9 mouse cellular contexts compared by ENCODE assay signal in genomic region chr7:31002650-31003049, GRCm38 (mm10). TPM values are rescaled to one million over a fixed set of nuclear protein-coding genes. Genes with fewer than 3 reads are reported as not detected.
DNase-seq lines count a peak whose midpoint lies in the region; ATAC-seq and TF ChIP-seq lines count a peak whose summit lies in the region.
"Had no signal": no experiment of that assay in that cellular context is flagged by ENCODE, and none has a peak within 500 bp of the region (broad histone marks: within the 10 kb centered on the region; RNA-seq: fewer than 3 reads in every experiment).

No protein-coding gene starts in this region.

- TF ChIP-seq CTCF in MEL (IDR thresholded peaks at IDR 0.05 in 2 of 3, conservative IDR thresholded peaks at IDR 0.05 in 1 of 3; ENCODE audit: control insufficient read depth in 1 of 3, insufficient read depth in 1 of 3, low read depth in 2 of 3, low read length in 3 of 3, poor library complexity in 1 of 3, severe bottlenecking in 1 of 3): no peak
- no peak for TF ChIP-seq CTCF in intestine, postnatal 0 days (IDR thresholded peaks at IDR 0.05; ENCODE audit: low read depth)

- peak overlapping the region; percentile 27 for H3K9ac ChIP-seq in MEL (ENCODE audit: control insufficient read depth, low read depth, low read length, poor library complexity, severe bottlenecking)
- H3K9ac ChIP-seq in liver, embryonic 15.5 days: no peak overlapping the region
- H3K9ac ChIP-seq in intestine, postnatal 0 days (ENCODE audit: low read depth, low read length): no peak overlapping the region
- H3K9ac ChIP-seq: midbrain, embryonic 12.5 days had no signal

- peak; percentile 42 to 62; a peak in 3 of 4 replicates for TF ChIP-seq EP300 in MEL (IDR thresholded peaks at IDR 0.05; ENCODE audit: low read depth in 1 of 2, low read length in 2 of 2)

- ATAC-seq in liver, embryonic 15.5 days (ENCODE audit: insufficient read depth): peak; percentile 63
- no peak for ATAC-seq in intestine, postnatal 0 days

- no peak overlapping the region for H3K4me2 ChIP-seq in liver, embryonic 15.5 days
- no peak overlapping the region for H3K4me2 ChIP-seq in intestine, postnatal 0 days (replicated peaks; ENCODE audit: low read depth)
- H3K4me2 ChIP-seq: midbrain, embryonic 12.5 days had no signal

- H3K27ac ChIP-seq in MEL (ENCODE audit: control insufficient read depth, low read depth, low read length): peak overlapping the region; percentile 35
- peak overlapping the region; percentile 46; the same call in 1 of the 2 replicates for H3K27ac ChIP-seq in liver, embryonic 15.5 days (replicated peaks)
- H3K27ac ChIP-seq in midbrain, embryonic 10.5 days (replicated peaks): no peak overlapping the region
- H3K27ac ChIP-seq in intestine, postnatal 0 days (ENCODE audit: low read depth, low read length): no peak overlapping the region
- H3K27ac ChIP-seq in forebrain, embryonic 10.5 days: no peak overlapping the region
- H3K27ac ChIP-seq: midbrain, embryonic 12.5 days had no signal

- peaks cover under 1 to 29% of the 10 kb centered on the region in 2 experiments; a peak in 3 of 4 replicates for H3K4me1 ChIP-seq in MEL (ENCODE audit: control insufficient read depth in 1 of 2, insufficient read depth in 2 of 2, low read length in 2 of 2)
- 0 out of 2 replicates have a peak, but pooled peaks cover 3% of the 10 kb centered on the region for H3K4me1 ChIP-seq in liver, embryonic 15.5 days (replicated peaks)
- H3K4me1 ChIP-seq in midbrain, embryonic 10.5 days: no peaks in the 10 kb centered on the region
- 0 out of 2 replicates have a peak, but pooled peaks cover 3% of the 10 kb centered on the region for H3K4me1 ChIP-seq in intestine, postnatal 0 days (replicated peaks; ENCODE audit: control insufficient read depth, insufficient read depth, low read length)
- H3K4me1 ChIP-seq in forebrain, embryonic 10.5 days: 0 out of 2 replicates have a peak, but pooled peaks cover 4% of the 10 kb centered on the region
- H3K4me1 ChIP-seq: midbrain, embryonic 12.5 days had no signal

- no peak for TF ChIP-seq RAD21 in MEL (IDR thresholded peaks at IDR 0.05; ENCODE audit: low read depth, low read length)

- no peaks in the 10 kb centered on the region for H3K27me3 ChIP-seq in MEL (ENCODE audit: control insufficient read depth in 1 of 2, insufficient read depth in 2 of 2, low read length in 2 of 2)
- no peaks in the 10 kb centered on the region for H3K27me3 ChIP-seq in liver, embryonic 15.5 days
- no peaks in the 10 kb centered on the region for H3K27me3 ChIP-seq in midbrain, embryonic 10.5 days (ENCODE audit: low read depth, poor library complexity, severe bottlenecking)
- no peaks in the 10 kb centered on the region for H3K27me3 ChIP-seq in intestine, postnatal 0 days (replicated peaks; ENCODE audit: control insufficient read depth, insufficient read depth, low read length)
- no peaks in the 10 kb centered on the region for H3K27me3 ChIP-seq in forebrain, embryonic 10.5 days (ENCODE audit: poor library complexity, severe bottlenecking)
- H3K27me3 ChIP-seq: midbrain, embryonic 12.5 days had no signal

- peak; percentile 50 to 65; a peak in 3 of 4 replicates for TF ChIP-seq POLR2A in MEL (IDR thresholded peaks at IDR 0.05; ENCODE audit: control insufficient read depth in 1 of 2, insufficient read depth in 1 of 2, low read depth in 1 of 2, low read length in 2 of 2, poor library complexity in 1 of 2)

- DNase-seq in MEL (ENCODE audit: low read depth, low spot score): peak; percentile 86
- DNase-seq in heart, adult 8-10 months (ENCODE audit: low spot score): peak; percentile 35
- peak; percentile 25 for DNase-seq in spleen, adult 12 weeks (ENCODE audit: low spot score)
- no peak for DNase-seq in midbrain, embryonic 10.5 days (ENCODE audit: low spot score)
- no peak for DNase-seq in urinary bladder, postnatal 4 days (ENCODE audit: low spot score in 2 of 2)
- no peak for DNase-seq in forebrain, embryonic 10.5 days (ENCODE audit: extremely low spot score, low spot score)

- 10% methylated on average over 8 of the region's 8 CpGs for WGBS in liver, embryonic 15.5 days (ENCODE audit: insufficient replicate concordance)
- 86% methylated on average over 8 of the region's 8 CpGs for WGBS in midbrain, embryonic 10.5 days
- 65% methylated on average over 8 of the region's 8 CpGs for whole genome bisulfite sequencing in intestine, postnatal 0 days
- WGBS in forebrain, embryonic 10.5 days: 86% methylated on average over 8 of the region's 8 CpGs

- peak overlapping the region; percentile 21 to 43 for H3K4me3 ChIP-seq in MEL (ENCODE audit: control insufficient read depth in 1 of 2, insufficient read depth in 1 of 2, low read depth in 2 of 2, low read length in 2 of 2)
- H3K4me3 ChIP-seq in liver, embryonic 15.5 days (replicated peaks): no peak overlapping the region
- no peak overlapping the region for H3K4me3 ChIP-seq in midbrain, embryonic 10.5 days
- H3K4me3 ChIP-seq in intestine, postnatal 0 days (ENCODE audit: low read depth, low read length): no peak overlapping the region
- no peak overlapping the region for H3K4me3 ChIP-seq in forebrain, embryonic 10.5 days
- H3K4me3 ChIP-seq: midbrain, embryonic 12.5 days had no signal

- H3K36me3 ChIP-seq in MEL (ENCODE audit: control insufficient read depth in 1 of 2, insufficient read depth in 2 of 2, low read length in 2 of 2): peaks cover 0 to 12% of the 10 kb centered on the region in 2 experiments; a peak in 2 of 4 replicates
- no peaks in the 10 kb centered on the region for H3K36me3 ChIP-seq in liver, embryonic 15.5 days (replicated peaks)
- no peaks in the 10 kb centered on the region for H3K36me3 ChIP-seq in midbrain, embryonic 10.5 days
- H3K36me3 ChIP-seq in intestine, postnatal 0 days (ENCODE audit: control insufficient read depth, insufficient read depth): no peaks in the 10 kb centered on the region
- no peaks in the 10 kb centered on the region for H3K36me3 ChIP-seq in forebrain, embryonic 10.5 days (replicated peaks)
- H3K36me3 ChIP-seq: midbrain, embryonic 12.5 days had no signal

- H3K79me2 ChIP-seq in MEL (ENCODE audit: control insufficient read depth, insufficient read depth, low read length, poor library complexity): no peaks in the 10 kb centered on the region

- H3K9me3 ChIP-seq in MEL (replicated peaks; ENCODE audit: insufficient read depth, low read length): no peaks in the 10 kb centered on the region
- H3K9me3 ChIP-seq in liver, embryonic 15.5 days (replicated peaks): no peaks in the 10 kb centered on the region
- H3K9me3 ChIP-seq in midbrain, embryonic 10.5 days (replicated peaks): no peaks in the 10 kb centered on the region
- H3K9me3 ChIP-seq in intestine, postnatal 0 days (ENCODE audit: control insufficient read depth): no peaks in the 10 kb centered on the region
- H3K9me3 ChIP-seq in forebrain, embryonic 10.5 days: no peaks in the 10 kb centered on the region
- H3K9me3 ChIP-seq: midbrain, embryonic 12.5 days had no signal

RNA-seq across cellular contexts. Expression of gene Fam187b, which starts 29.1 kb away (rescaled TPM):
- not detected in 2 replicates for total RNA-seq in MEL (2012; rRNA removed)
- polyA plus RNA-seq in MEL (2012; ENCODE audit: insufficient read depth in 1 of 2, insufficient read length in 2 of 2, low read depth in 1 of 2, low replicate concordance in 2 of 2, missing spikeins in 1 of 2): not detected
- under 1 TPM in 2 of 4 experiments, not detected in 2; 0.25 TPM for total RNA-seq in heart, adult 8-10 months (2022)
- polyA plus RNA-seq in liver, embryonic 15.5 days (2015; fragmentation: Nextera tagmentation; extraction: Ambion mirVana): 2.4 and 3.4 TPM in 2 replicates
- 0.71 and 0.91 TPM in 2 replicates for polyA plus RNA-seq in midbrain, embryonic 10.5 days (2016; fragmentation: Nextera tagmentation; extraction: Ambion mirVana)
- 10.4 and 12.0 TPM in 2 replicates for polyA plus RNA-seq in intestine, postnatal 0 days (2015; fragmentation: Nextera tagmentation; extraction: Ambion mirVana)
- polyA plus RNA-seq in forebrain, embryonic 10.5 days (2016; fragmentation: Nextera tagmentation; extraction: Ambion mirVana): 2.1 and 2.3 TPM in 2 replicates

RNA-seq across cellular contexts. Expression of gene Lsr, which starts 29.4 kb away (rescaled TPM):
- total RNA-seq in MEL (2012; rRNA removed): not detected in 2 replicates
- polyA plus RNA-seq in MEL (2012; ENCODE audit: insufficient read depth in 1 of 2, insufficient read length in 2 of 2, low read depth in 1 of 2, low replicate concordance in 2 of 2, missing spikeins in 1 of 2): under 1 TPM in 1 of 2 experiments, not detected in 1; 0.22 TPM
- total RNA-seq in heart, adult 8-10 months (2022): 1 to 10 TPM; 2.6 to 3.8 (median 3.1) TPM
- polyA plus RNA-seq in liver, embryonic 15.5 days (2015; fragmentation: Nextera tagmentation; extraction: Ambion mirVana): 28.1 and 31.2 TPM in 2 replicates
- 22.0 and 25.3 TPM in 2 replicates for polyA plus RNA-seq in midbrain, embryonic 10.5 days (2016; fragmentation: Nextera tagmentation; extraction: Ambion mirVana)
- polyA plus RNA-seq in intestine, postnatal 0 days (2015; fragmentation: Nextera tagmentation; extraction: Ambion mirVana): 110 and 118 TPM in 2 replicates
- 41.9 and 45.9 TPM in 2 replicates for polyA plus RNA-seq in forebrain, embryonic 10.5 days (2016; fragmentation: Nextera tagmentation; extraction: Ambion mirVana)

RNA-seq across cellular contexts. Expression of gene Fxyd5, which starts 39.6 kb away (rescaled TPM):
- 38.6 and 39.4 TPM in 2 replicates for total RNA-seq in MEL (2012; rRNA removed)
- polyA plus RNA-seq in MEL (2012; ENCODE audit: insufficient read depth in 1 of 2, insufficient read length in 2 of 2, low read depth in 1 of 2, low replicate concordance in 2 of 2, missing spikeins in 1 of 2): 10 to 100 TPM in 1 of 2 experiments, not detected in 1; 57.5 TPM
- total RNA-seq in heart, adult 8-10 months (2022): 10 to 100 TPM; 22.7 to 35.0 (median 28.4) TPM
- 19.8 and 22.4 TPM in 2 replicates for polyA plus RNA-seq in liver, embryonic 15.5 days (2015; fragmentation: Nextera tagmentation; extraction: Ambion mirVana)
- 10.2 and 10.8 TPM in 2 replicates for polyA plus RNA-seq in midbrain, embryonic 10.5 days (2016; fragmentation: Nextera tagmentation; extraction: Ambion mirVana)
- polyA plus RNA-seq in intestine, postnatal 0 days (2015; fragmentation: Nextera tagmentation; extraction: Ambion mirVana): 18.2 and 19.3 TPM in 2 replicates
- 10.2 and 10.4 TPM in 2 replicates for polyA plus RNA-seq in forebrain, embryonic 10.5 days (2016; fragmentation: Nextera tagmentation; extraction: Ambion mirVana)

RNA-seq across cellular contexts. Expression of gene Usf2, which starts 46.0 kb away (rescaled TPM):
- total RNA-seq in MEL (2012; rRNA removed): 34.4 and 43.0 TPM in 2 replicates
- 100 to 1,000 TPM in 1 of 2 experiments, not detected in 1; 144 TPM for polyA plus RNA-seq in MEL (2012; ENCODE audit: insufficient read depth in 1 of 2, insufficient read length in 2 of 2, low read depth in 1 of 2, low replicate concordance in 2 of 2, missing spikeins in 1 of 2)
- 100 to 1,000 TPM; 102 to 121 (median 107) TPM for total RNA-seq in heart, adult 8-10 months (2022)
- polyA plus RNA-seq in liver, embryonic 15.5 days (2015; fragmentation: Nextera tagmentation; extraction: Ambion mirVana): 12.4 TPM in 2 replicates
- 22.6 and 23.5 TPM in 2 replicates for polyA plus RNA-seq in midbrain, embryonic 10.5 days (2016; fragmentation: Nextera tagmentation; extraction: Ambion mirVana)
- polyA plus RNA-seq in intestine, postnatal 0 days (2015; fragmentation: Nextera tagmentation; extraction: Ambion mirVana): 13.3 and 15.0 TPM in 2 replicates
- polyA plus RNA-seq in forebrain, embryonic 10.5 days (2016; fragmentation: Nextera tagmentation; extraction: Ambion mirVana): 24.1 and 25.6 TPM in 2 replicates

RNA-seq across cellular contexts. Expression of gene Fxyd7, which starts 48.6 kb away (rescaled TPM):
- total RNA-seq in MEL (2012; rRNA removed): not detected in 2 replicates
- polyA plus RNA-seq in MEL (2012; ENCODE audit: insufficient read depth in 1 of 2, insufficient read length in 2 of 2, low read depth in 1 of 2, low replicate concordance in 2 of 2, missing spikeins in 1 of 2): under 1 TPM in 1 of 2 experiments, not detected in 1; 0.11 TPM
- 1 to 10 TPM in 2 of 4 experiments, under 1 TPM in 2; 0.49 to 1.5 (median 1.1) TPM for total RNA-seq in heart, adult 8-10 months (2022)
- 0.17 and 0.26 TPM in 2 replicates for polyA plus RNA-seq in liver, embryonic 15.5 days (2015; fragmentation: Nextera tagmentation; extraction: Ambion mirVana)
- polyA plus RNA-seq in midbrain, embryonic 10.5 days (2016; fragmentation: Nextera tagmentation; extraction: Ambion mirVana): 0.70 and 2.8 TPM in 2 replicates
- polyA plus RNA-seq in intestine, postnatal 0 days (2015; fragmentation: Nextera tagmentation; extraction: Ambion mirVana): 15.2 and 16.2 TPM in 2 replicates
- 0.36 and 1.1 TPM in 2 replicates for polyA plus RNA-seq in forebrain, embryonic 10.5 days (2016; fragmentation: Nextera tagmentation; extraction: Ambion mirVana)

Comparison
In these comparisons a context has a peak if more than half of its experiments do, and no peak if none do; other contexts are left out.
1. DNase-seq: peak in MEL (single experiment), heart, adult 8-10 months (single experiment) and spleen, adult 12 weeks (single experiment); none in midbrain, embryonic 10.5 days (single experiment), urinary bladder, postnatal 4 days (0 of 2) and forebrain, embryonic 10.5 days (single experiment).
2. H3K27ac ChIP-seq: peak in MEL (single experiment) and liver, embryonic 15.5 days (single experiment); none in midbrain, embryonic 10.5 days (single experiment), intestine, postnatal 0 days (single experiment) and forebrain, embryonic 10.5 days (single experiment).
3. H3K4me3 ChIP-seq: peak in MEL (2 of 2); none in liver, embryonic 15.5 days (single experiment), midbrain, embryonic 10.5 days (single experiment), intestine, postnatal 0 days (single experiment) and forebrain, embryonic 10.5 days (single experiment).
4. RNA of gene Lsr, which starts 29.4 kb away (polyA plus RNA-seq): 110 to 118 TPM in intestine, postnatal 0 days, 41.9 to 45.9 TPM in forebrain, embryonic 10.5 days, 28.1 to 31.2 TPM in liver, embryonic 15.5 days and 22.0 to 25.3 TPM in midbrain, embryonic 10.5 days; 0.22 TPM in MEL; every median in the first group is over 10 times any median in the second.